Mouse (Mus musculus): ENCODE measurements around the gene Slc45a3. TPM values are rescaled to one million over a fixed set of nuclear protein-coding genes. Genes with fewer than 3 reads are reported as not detected.

Gene Slc45a3
- polyA plus RNA-seq, 1 experiment from 2014 or later = 9.1 TPM

DNA sequence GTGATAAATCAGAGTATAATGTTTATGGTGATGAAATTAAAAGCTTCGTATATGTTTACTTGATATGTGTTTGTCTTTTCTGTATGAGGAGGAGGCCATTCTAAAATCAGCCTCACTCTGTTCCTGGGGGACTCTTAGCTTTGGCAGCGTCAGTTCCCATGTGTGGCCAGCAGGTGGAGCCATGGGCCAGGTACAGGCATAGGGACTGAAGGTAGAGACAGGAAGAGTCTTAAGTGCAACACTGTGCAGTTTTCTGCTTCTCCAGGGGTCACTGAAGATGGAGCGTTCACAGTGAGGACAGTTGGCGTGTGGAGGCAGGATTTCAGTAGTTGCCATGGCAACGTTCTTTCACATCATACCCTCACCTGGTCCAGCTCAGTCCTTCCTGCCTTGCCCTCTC, 20.1 kb downstream of the Slc45a3 start:
- no peak overlapping the region for H3K9ac ChIP-seq
- no peak overlapping the region for H3K27ac ChIP-seq
- H3K4me2 ChIP-seq = no peak overlapping the region
- no peak overlapping the region for H3K4me3 ChIP-seq (replicated peaks)
- H3K36me3 ChIP-seq = no peaks in the 10 kb centered on the region
- ATAC-seq (replicated peaks; ENCODE audit: low FRiP score) = peak; percentile 22; the same call in 1 of the 2 replicates
- 10% methylated on average over 5 of the region's 5 CpGs for WGBS
- no peaks in the 10 kb centered on the region for H3K27me3 ChIP-seq
- no peaks in the 10 kb centered on the region for H3K9me3 ChIP-seq (replicated peaks)
- no peaks in the 10 kb centered on the region for H3K4me1 ChIP-seq

DNA sequence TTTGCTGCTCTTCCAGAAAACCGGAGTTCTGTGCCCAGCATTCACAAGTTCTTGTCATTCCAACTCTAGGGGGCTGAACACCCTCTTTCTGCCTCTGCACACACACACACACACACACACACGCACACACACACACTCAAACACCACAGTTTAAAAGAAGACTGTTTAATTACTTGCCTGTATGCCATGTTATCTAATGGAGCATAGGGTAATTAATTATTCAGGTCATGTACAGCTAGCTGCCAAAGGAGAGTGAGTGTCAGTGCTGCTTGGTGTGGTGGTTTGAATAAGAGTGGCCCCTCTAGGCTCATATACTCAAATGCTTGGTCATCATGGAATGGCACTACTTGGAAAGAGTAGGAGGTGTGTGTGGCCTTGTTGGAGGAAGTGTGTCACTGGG, 21.0 kb downstream of the Slc45a3 start:
- H3K9ac ChIP-seq = no peak overlapping the region
- H3K36me3 ChIP-seq = no peaks in the 10 kb centered on the region
- no peaks in the 10 kb centered on the region for H3K9me3 ChIP-seq (replicated peaks)
- H3K4me2 ChIP-seq = no peak overlapping the region
- H3K27me3 ChIP-seq = no peaks in the 10 kb centered on the region
- ATAC-seq (replicated peaks; ENCODE audit: low FRiP score) = no peak
- no peak overlapping the region for H3K27ac ChIP-seq
- H3K4me1 ChIP-seq = no peaks in the 10 kb centered on the region
- no peak overlapping the region for H3K4me3 ChIP-seq (replicated peaks)
- WGBS = 88% methylated on average over 2 of the region's 2 CpGs

DNA sequence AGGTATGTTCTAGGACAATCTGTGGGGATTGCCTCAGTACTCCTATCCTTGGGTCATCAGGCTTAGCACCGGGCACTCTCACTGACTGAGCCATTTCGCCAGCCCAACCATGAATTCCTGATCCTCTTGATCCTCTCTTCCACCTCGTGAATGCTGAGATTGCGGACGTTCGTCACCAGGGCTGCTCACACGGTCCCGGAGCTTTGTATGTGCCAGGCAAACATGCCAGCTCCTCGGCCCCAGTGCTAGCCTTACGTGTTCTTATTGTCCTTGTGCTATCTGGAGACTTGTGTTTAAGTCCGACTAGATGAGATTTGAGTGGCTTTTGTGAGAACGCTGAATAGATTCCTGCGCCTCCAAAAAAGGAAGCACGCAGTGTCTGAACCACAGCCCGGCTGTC, 24.7 kb downstream of the Slc45a3 start:
- H3K4me2 ChIP-seq = no peak overlapping the region
- WGBS = 81% methylated on average over 15 of the region's 15 CpGs
- H3K27ac ChIP-seq = no peak overlapping the region
- no peak overlapping the region for H3K4me3 ChIP-seq (replicated peaks)
- no peaks in the 10 kb centered on the region for H3K36me3 ChIP-seq
- no peak overlapping the region for H3K9ac ChIP-seq
- H3K27me3 ChIP-seq = no peaks in the 10 kb centered on the region
- H3K4me1 ChIP-seq = no peaks in the 10 kb centered on the region
- ATAC-seq (replicated peaks; ENCODE audit: low FRiP score) = no peak
- no peaks in the 10 kb centered on the region for H3K9me3 ChIP-seq (replicated peaks)

DNA sequence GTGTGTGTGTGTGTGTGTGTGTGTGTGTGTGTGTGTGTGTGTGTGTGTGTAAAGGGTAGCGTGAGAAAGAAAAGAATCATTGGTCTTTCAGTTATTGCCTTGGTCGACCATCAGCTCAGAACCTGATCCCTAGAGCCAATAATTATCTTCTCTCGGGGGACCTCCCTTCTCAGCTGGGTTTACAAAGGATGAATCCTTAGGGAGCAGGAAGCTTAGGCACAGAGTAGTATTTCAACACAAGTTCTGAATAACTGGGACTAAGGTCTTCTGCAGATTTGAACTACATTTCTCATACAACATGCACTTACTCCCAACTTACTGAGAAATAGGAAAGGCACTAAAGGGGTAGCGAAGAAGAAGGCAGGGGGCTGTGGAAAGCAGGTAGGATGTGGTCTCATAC, 26.7 kb downstream of the Slc45a3 start:
- Histone ChIP-seq H3K27me3 (0 out of 2 replicates have a peak, but pooled peaks cover 4% of the 10 kb centered on the region), H3K36me3 (no peaks in the 10 kb centered on the region), H3K9me3 (replicated peaks) (no peaks in the 10 kb centered on the region), H3K27ac (no peak overlapping the region), H3K4me2 (no peak overlapping the region), H3K9ac (no peak overlapping the region), H3K4me3 (replicated peaks) (no peak overlapping the region), H3K4me1 (no peaks in the 10 kb centered on the region)
- WGBS = 52% methylated on average over 4 of the region's 4 CpGs
- no peak for ATAC-seq (replicated peaks; ENCODE audit: low FRiP score)

DNA sequence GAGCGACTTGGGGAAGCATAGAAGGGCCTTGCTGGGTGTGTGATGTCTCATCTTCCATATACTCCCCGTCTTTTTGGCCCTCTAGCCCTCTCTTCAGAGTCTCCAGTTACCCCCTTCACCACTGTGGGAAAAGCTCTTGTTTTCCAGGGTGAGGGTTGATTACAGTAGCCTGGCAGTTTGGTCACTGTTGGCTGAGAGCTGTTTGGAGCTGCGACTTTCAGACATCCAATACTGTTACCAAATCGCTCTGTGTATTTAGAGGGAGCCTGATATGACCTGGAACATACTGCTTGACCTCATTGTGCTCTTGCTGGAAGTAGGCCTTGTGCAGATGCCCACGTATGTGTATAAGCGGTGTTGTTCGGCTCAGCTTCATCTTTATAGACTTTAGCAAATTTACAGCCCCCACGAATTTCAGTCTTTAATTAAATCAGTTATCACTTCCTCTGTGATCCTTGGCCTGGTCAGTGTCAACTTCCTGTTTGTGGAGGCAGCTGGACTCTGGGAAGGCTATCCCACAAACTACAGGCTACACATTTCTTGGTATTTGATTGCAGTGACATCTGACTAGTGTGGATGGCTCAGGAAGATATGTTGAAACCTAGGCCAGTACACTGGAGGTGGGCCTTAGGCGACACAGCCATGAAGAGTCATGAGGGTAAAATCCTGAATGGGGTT, 27.5 kb downstream of the Slc45a3 start:
- no peak overlapping the region for H3K9ac ChIP-seq
- H3K4me3 ChIP-seq (replicated peaks) = no peak overlapping the region
- WGBS = 63% methylated on average over 9 of the region's 9 CpGs
- H3K36me3 ChIP-seq = no peaks in the 10 kb centered on the region
- H3K4me2 ChIP-seq = no peak overlapping the region
- H3K27me3 ChIP-seq = 0 out of 2 replicates have a peak, but pooled peaks cover 4% of the 10 kb centered on the region
- ATAC-seq (replicated peaks; ENCODE audit: low FRiP score) = no peak
- H3K9me3 ChIP-seq (replicated peaks) = no peaks in the 10 kb centered on the region
- H3K27ac ChIP-seq = no peak overlapping the region
- H3K4me1 ChIP-seq = no peaks in the 10 kb centered on the region

DNA sequence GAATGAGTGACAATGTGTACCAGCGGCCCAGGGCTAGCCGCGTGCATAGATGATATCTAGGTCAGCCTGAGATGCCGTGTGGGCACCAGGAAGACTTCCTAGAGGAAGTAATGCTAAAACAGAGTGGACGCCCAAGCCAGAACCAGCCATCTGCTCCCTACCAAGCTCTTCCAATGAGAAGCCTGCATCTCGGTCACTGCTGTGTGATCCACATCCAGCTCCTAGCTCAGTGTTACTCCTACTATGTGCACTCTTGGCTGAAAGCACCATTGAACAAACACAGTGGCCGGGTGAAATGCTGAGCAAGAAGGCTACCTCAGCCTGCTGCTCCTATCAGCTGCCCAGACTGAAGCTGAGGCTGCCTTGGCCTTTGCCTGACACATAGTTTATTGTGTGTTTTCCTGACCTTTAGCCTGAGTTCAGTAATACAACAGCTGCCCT, 29.8 kb downstream of the Slc45a3 start:
- WGBS = 70% methylated on average over 7 of the region's 7 CpGs
- ATAC-seq (replicated peaks; ENCODE audit: low FRiP score) = no peak

DNA sequence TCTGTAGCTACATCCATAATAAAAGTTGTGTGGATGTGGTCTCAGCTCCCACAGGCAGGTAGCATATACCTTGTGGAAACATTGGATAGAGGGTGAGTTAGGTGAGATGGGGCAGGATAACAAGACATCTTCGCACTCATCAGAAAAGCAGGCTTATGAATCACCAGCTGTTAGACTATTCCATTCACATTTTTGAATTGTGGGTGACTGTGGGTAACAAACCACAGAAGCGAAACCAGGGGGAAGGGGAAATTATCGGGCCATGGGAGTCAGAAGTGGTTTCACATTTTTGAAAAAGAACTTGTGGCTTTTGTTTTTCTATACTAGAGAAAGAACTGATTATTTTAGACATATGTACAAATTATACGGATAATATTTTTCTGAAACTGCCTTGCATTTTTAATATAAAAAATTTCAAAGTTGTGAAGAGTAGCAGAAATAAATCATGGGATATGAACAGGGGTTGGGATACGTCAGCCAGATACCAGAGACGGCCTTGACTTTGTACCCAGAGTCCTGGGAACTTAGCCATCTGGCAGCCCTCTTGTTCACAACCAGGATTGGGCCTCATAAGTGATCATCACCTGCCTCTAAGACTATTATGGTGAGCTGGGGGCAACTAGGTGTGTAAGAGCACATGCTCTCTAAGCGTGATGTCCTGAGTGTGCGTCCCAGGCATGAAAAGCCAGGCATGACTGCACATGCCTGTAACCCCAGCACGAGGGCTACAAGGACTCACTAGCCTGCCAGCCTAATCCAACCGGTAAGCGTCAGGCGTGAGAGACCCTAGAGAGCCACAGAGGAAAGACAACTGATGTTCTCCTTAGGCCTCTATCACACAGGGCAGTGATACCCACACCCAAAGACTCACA, 30.6 kb downstream of the Slc45a3 start:
- ATAC-seq (replicated peaks; ENCODE audit: low FRiP score) = no peak
- Histone ChIP-seq H3K9me3 (replicated peaks) (no peaks in the 10 kb centered on the region), H3K27me3 (0 out of 2 replicates have a peak, but pooled peaks cover 4% of the 10 kb centered on the region), H3K4me1 (no peaks in the 10 kb centered on the region), H3K4me3 (replicated peaks) (no peak overlapping the region), H3K36me3 (no peaks in the 10 kb centered on the region), H3K9ac (no peak overlapping the region), H3K27ac (no peak overlapping the region), H3K4me2 (no peak overlapping the region)
- 84% methylated on average over 12 of the region's 12 CpGs for WGBS

More for the DNA sequence above, 29.8 kb downstream of the Slc45a3 start:
- Histone ChIP-seq H3K27me3 (0 out of 2 replicates have a peak, but pooled peaks cover 4% of the 10 kb centered on the region), H3K36me3 (no peaks in the 10 kb centered on the region), H3K9me3 (replicated peaks) (no peaks in the 10 kb centered on the region), H3K9ac (no peak overlapping the region), H3K4me1 (no peaks in the 10 kb centered on the region), H3K4me2 (no peak overlapping the region), H3K27ac (no peak overlapping the region), H3K4me3 (replicated peaks) (no peak overlapping the region)

DNA sequence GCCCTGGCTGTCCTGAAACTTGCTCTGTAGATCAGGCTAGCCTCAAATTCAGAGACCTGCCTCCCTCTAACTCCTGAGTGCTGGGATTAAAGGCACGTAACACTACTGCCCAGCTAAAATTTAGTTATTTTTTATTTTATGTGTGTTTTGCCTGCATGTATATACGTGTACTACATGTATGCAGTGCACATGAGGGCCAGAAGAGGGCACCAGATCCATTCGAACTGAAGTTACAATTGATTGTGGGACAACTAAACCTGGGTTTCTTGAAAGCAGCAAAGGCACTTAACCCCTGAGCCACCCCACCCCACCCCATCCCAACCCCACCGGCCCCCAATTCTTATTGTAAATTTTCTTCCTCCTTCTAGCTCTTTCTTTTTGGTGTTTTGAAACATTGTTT, 32.3 kb downstream of the Slc45a3 start:
- no peaks in the 10 kb centered on the region for H3K4me1 ChIP-seq
- H3K4me3 ChIP-seq (replicated peaks) = no peak overlapping the region
- 0 out of 2 replicates have a peak, but pooled peaks cover 4% of the 10 kb centered on the region for H3K27me3 ChIP-seq
- no peak overlapping the region for H3K4me2 ChIP-seq
- no peaks in the 10 kb centered on the region for H3K36me3 ChIP-seq
- no peaks in the 10 kb centered on the region for H3K9me3 ChIP-seq (replicated peaks)
- WGBS = 36% methylated on average over 4 of the region's 4 CpGs
- no peak for ATAC-seq (replicated peaks; ENCODE audit: low FRiP score)
- H3K9ac ChIP-seq = no peak overlapping the region
- H3K27ac ChIP-seq = no peak overlapping the region

DNA sequence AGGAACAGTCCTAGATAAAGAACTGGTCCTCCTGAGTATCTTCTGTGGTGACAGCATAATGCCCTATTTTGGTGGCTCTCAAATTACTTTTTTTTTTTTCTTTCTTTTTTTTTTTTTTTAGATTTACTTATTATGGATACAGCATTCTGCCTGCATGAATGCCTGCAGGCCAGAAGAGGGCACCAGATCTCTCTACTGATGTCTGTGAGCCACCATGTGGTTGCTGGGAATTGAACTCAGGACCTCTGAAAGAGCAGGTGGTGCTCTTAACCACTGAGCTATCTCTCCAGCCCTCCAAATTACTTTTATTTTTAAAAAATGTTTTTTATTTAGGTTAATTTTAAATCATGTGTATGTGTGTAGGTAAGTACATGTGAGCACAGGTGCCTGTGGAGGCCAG, 37.7 kb downstream of the Slc45a3 start:
- no peak overlapping the region for H3K9ac ChIP-seq
- ATAC-seq (replicated peaks; ENCODE audit: low FRiP score) = no peak
- no peaks in the 10 kb centered on the region for H3K36me3 ChIP-seq
- H3K27me3 ChIP-seq = no peaks in the 10 kb centered on the region
- no peak overlapping the region for H3K27ac ChIP-seq
- H3K4me2 ChIP-seq = no peak overlapping the region
- H3K9me3 ChIP-seq (replicated peaks) = no peaks in the 10 kb centered on the region
- H3K4me3 ChIP-seq (replicated peaks) = no peak overlapping the region
- H3K4me1 ChIP-seq = 0 out of 2 replicates have a peak, but pooled peaks cover 2% of the 10 kb centered on the region

DNA sequence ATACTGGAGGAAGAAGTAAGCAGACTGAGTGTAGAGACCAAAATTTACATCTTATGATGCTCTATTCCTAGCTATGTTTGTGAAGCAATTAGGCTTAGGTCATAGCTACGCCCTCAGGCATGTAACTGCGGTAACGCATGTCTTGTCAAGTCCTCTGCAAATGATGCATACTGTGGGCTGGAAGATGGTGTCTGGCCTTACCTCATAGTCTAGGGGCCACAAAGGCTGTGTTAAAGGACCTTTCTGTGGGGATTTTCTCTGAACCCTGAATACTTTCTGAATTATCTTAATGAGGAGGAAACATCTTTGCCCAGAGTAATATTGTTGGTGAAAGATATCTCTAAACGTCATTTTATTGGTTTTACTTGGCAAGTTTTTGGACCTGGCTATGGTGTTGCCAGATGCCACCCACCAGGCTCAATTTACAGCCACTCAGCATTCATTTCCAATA, 39.1 kb downstream of the Slc45a3 start:
- Histone ChIP-seq H3K27me3 (no peaks in the 10 kb centered on the region), H3K9me3 (replicated peaks) (no peaks in the 10 kb centered on the region), H3K4me2 (no peak overlapping the region), H3K36me3 (no peaks in the 10 kb centered on the region), H3K9ac (no peak overlapping the region), H3K4me1 (peaks cover 8% of the 10 kb centered on the region), H3K27ac (no peak overlapping the region), H3K4me3 (replicated peaks) (no peak overlapping the region)
- 82% methylated on average over 4 of the region's 4 CpGs for WGBS
- ATAC-seq (replicated peaks; ENCODE audit: low FRiP score) = no peak

DNA sequence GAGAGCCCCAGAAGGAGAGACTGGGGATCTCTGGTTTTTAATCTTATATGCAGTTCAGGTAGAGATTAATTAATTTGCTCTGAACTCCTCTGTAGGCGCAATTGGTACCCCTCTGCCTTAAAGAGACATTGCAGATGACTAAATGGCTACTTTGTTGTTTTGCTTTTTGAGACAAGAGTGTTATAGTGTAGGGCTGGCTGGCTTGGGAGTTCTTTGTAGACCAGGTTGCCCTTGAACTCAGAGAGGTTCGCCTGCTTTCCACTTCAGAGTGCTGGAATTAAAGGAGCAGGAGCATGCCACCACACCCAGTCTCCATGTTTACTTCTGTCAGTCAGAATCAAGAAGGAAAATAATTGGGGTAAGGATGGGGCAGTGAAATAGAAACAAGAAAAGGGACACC, 40.3 kb downstream of the Slc45a3 start:
- H3K9me3 ChIP-seq (replicated peaks) = no peaks in the 10 kb centered on the region
- H3K27ac ChIP-seq = peak overlapping the region; percentile 55; the same call in 1 of the 2 replicates
- ATAC-seq (replicated peaks; ENCODE audit: low FRiP score) = no peak
- 58% methylated on average over 2 of the region's 2 CpGs for WGBS
- no peak overlapping the region for H3K4me2 ChIP-seq
- H3K27me3 ChIP-seq = no peaks in the 10 kb centered on the region
- H3K4me1 ChIP-seq = peaks cover 8% of the 10 kb centered on the region
- no peak overlapping the region for H3K4me3 ChIP-seq (replicated peaks)
- no peak overlapping the region for H3K9ac ChIP-seq
- no peaks in the 10 kb centered on the region for H3K36me3 ChIP-seq

DNA sequence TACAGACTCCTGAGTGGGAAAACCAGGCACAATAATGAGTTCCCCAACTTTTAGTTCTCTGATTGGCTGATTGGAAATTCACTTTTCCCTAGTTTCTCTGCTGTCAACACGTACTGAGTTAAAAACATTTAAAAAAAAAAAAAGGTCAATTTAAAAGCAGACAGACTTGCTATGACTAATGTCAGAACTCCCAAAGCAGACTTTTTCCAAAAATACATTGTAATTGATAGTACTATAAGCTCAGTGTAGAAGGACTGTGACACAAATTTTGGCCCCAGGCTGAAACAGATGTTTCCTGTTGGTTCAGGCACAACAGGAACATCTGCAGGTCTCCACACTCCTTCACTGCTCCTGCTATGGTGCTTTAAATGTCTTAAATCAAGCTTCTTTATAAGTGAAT, 41.0 kb downstream of the Slc45a3 start:
- Histone ChIP-seq H3K27ac (peak overlapping the region; percentile 77), H3K4me2 (no peak overlapping the region), H3K9ac (no peak overlapping the region), H3K36me3 (no peaks in the 10 kb centered on the region), H3K4me1 (peaks cover 10% of the 10 kb centered on the region), H3K9me3 (replicated peaks) (no peaks in the 10 kb centered on the region), H3K27me3 (no peaks in the 10 kb centered on the region), H3K4me3 (replicated peaks) (no peak overlapping the region)
- ATAC-seq (replicated peaks; ENCODE audit: low FRiP score) = no peak
- WGBS = 47% methylated on average over 1 of the region's 1 CpGs
